Mouse (Mus musculus): ENCODE data around the gene Arl14. TPM values are rescaled to one million over a fixed set of nuclear protein-coding genes. Genes with fewer than 3 reads are reported as not detected.

Arl14 gene
- polyA plus RNA-seq, 1 experiment from 2014 or later = not detected

DNA sequence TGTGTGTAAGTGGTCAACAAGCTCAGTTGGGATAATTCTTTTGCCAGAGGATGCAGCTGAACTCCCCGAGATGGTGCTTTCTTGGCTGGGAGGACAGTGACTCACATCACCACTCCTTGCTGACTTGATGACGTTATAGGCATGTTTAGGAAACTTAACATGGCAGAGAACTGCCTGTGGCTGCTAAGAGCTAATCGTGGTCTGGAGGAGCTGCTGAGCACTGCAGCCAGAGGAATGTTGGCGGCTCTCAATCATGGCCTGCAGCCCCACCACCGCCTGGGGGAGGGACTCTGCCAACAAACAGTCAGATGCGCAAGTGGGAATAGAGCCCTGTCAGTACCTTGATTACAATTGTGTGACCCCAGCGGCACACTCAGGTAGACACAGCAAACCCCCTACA, 49.6 kb downstream of the Arl14 start:
- H3K4me1 ChIP-seq (ENCODE audit: control insufficient read depth, insufficient read depth, low read length) = 0 out of 2 replicates have a peak, but pooled peaks cover 2% of the 10 kb centered on the region
- H3K27ac ChIP-seq (ENCODE audit: low read depth, low read length) = no peak overlapping the region
- no peaks in the 10 kb centered on the region for H3K9me3 ChIP-seq (replicated peaks; ENCODE audit: control insufficient read depth, low read length)
- 41% methylated on average over 7 of the region's 7 CpGs for whole genome bisulfite sequencing (ENCODE audit: insufficient replicate concordance)
- H3K36me3 ChIP-seq (ENCODE audit: control insufficient read depth, insufficient read depth, low read length) = no peaks in the 10 kb centered on the region
- no peak overlapping the region for H3K4me2 ChIP-seq
- H3K27me3 ChIP-seq (ENCODE audit: control insufficient read depth, insufficient read depth, low read length) = no peaks in the 10 kb centered on the region
- no peak overlapping the region for H3K4me3 ChIP-seq (ENCODE audit: low read depth, low read length)
- 0 out of 2 replicates have a peak, but pooled peaks have one; percentile 22 for ATAC-seq (replicated peaks; ENCODE audit: insufficient number of reproducible peaks, low FRiP score, low TSS enrichment)
- H3K9ac ChIP-seq (ENCODE audit: low read depth, low read length) = no peak overlapping the region

Other genes starting within 250 kb of the Arl14 start
- 8.3 and 9.5 TPM in 2 replicates for gene Ift80, start 217.8 kb upstream of the Arl14 start, polyA plus RNA-seq (2014; fragmentation: Nextera tagmentation; extraction: Ambion mirVana)
- gene Smc4, start 217.7 kb upstream of the Arl14 start, polyA plus RNA-seq (2014; fragmentation: Nextera tagmentation; extraction: Ambion mirVana) = 165 and 180 TPM in 2 replicates
- gene Trim59, start 177.7 kb upstream of the Arl14 start, polyA plus RNA-seq (2014; fragmentation: Nextera tagmentation; extraction: Ambion mirVana) = 104 and 110 TPM in 2 replicates
- gene Kpna4, start 95.3 kb upstream of the Arl14 start, polyA plus RNA-seq (2014; fragmentation: Nextera tagmentation; extraction: Ambion mirVana) = 27.3 and 30.9 TPM in 2 replicates
- gene Ppm1l, start 94.4 kb downstream of the Arl14 start, polyA plus RNA-seq (2014; fragmentation: Nextera tagmentation; extraction: Ambion mirVana) = 5.6 and 8.8 TPM in 2 replicates

Data from heart, embryonic 11.5 days (tissue).